Mouse (Mus musculus) heart, adult 2 months (tissue): ENCODE data around the gene Olfr1028.

Source experiments
- CTCF ChIP-seq: fragments of 200-600 bp; IDR thresholded peaks from 2 replicates; pipeline ENCODE4 v1.8.1; 2022; ENCODE audit warnings: antibody characterized with exemption, mild to moderate bottlenecking, moderate library complexity
- EP300 ChIP-seq: fragments of 200-500 bp; IDR thresholded peaks from 2 replicates; pipeline ENCODE4 v1.6.1; 2011; ENCODE audit warnings: low read depth, low read length, control low read depth; ENCODE audit not compliant: insufficient read depth
- POLR2A ChIP-seq: fragments of 200-500 bp; IDR thresholded peaks from 2 replicates; pipeline ENCODE4 v1.6.1; 2011; ENCODE audit warnings: mild to moderate bottlenecking, low read depth, low read length, control low read depth; ENCODE audit not compliant: insufficient read depth

- no peak for TF ChIP-seq CTCF
- no peak for TF ChIP-seq EP300
- no peak for TF ChIP-seq POLR2A
These were observed 29.0 kb upstream of the Olfr1028 start, which contains the start of gene Olfr1026 for GRCm38 (mm10) chr2:85921258-85921657.
